Mouse (Mus musculus): Measurements from ENCODE around the gene Clcc1. TPM values are rescaled to one million over a fixed set of nuclear protein-coding genes. Genes with fewer than 3 reads are reported as not detected.

Gene Clcc1
- total and polyA plus RNA-seq, 3 experiments: 14.0 to 87.6 (median 42.9) TPM

DNA sequence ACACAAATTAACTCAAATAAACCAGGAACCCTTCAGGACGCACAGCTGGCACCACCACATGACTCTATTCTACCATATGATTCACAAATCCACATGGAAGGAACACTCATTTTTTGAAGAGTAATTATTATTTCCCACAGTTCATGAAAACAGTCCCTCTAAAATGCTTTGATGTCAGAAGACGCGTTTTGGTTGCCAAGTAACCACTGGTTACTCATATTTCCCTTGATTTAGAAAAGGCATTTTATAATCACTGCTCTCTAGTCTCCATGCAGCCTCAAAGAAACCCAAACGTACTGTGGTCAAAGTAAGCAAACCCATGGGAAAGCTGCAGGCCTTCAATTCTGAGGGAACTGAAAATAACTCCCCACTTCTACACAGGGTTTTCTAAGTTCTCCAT lies 36.3 kb downstream of the Clcc1 start:
- H3K4me1 ChIP-seq (ENCODE audit: insufficient read depth, low read depth, low read length): no peaks in the 10 kb centered on the region
- H3K4me3 ChIP-seq (ENCODE audit: low read depth, low read length): no peak overlapping the region
- H3K9me3 ChIP-seq (replicated peaks): no peaks in the 10 kb centered on the region
- ATAC-seq (ENCODE audit: extremely low read depth, insufficient number of reproducible peaks, low FRiP score, poor library complexity, severe bottlenecking) (no peak), DNase-seq (ENCODE audit: low spot score) (no peak)
- TF ChIP-seq TAL1 (conservative IDR thresholded peaks at IDR 0.05; ENCODE audit: low read depth, low read length): no peak
- TF ChIP-seq POLR2AphosphoS5 (IDR thresholded peaks at IDR 0.05; ENCODE audit: insufficient replicate concordance, low read depth, low read length): no peak
- TF ChIP-seq CTCF (IDR thresholded peaks at IDR 0.05; ENCODE audit: low read depth, low read length): no peak
- TF ChIP-seq GATA1 (IDR thresholded peaks at IDR 0.05; ENCODE audit: borderline replicate concordance, low read length): no peak
- TF ChIP-seq GATA2 (IDR thresholded peaks at IDR 0.05; ENCODE audit: borderline replicate concordance, low read depth, low read length): no peak
- no peaks in the 10 kb centered on the region for H3K27me3 ChIP-seq (ENCODE audit: insufficient read depth, low read length)
- peaks cover 53% of the 10 kb centered on the region for H3K36me3 ChIP-seq (replicated peaks)

DNA sequence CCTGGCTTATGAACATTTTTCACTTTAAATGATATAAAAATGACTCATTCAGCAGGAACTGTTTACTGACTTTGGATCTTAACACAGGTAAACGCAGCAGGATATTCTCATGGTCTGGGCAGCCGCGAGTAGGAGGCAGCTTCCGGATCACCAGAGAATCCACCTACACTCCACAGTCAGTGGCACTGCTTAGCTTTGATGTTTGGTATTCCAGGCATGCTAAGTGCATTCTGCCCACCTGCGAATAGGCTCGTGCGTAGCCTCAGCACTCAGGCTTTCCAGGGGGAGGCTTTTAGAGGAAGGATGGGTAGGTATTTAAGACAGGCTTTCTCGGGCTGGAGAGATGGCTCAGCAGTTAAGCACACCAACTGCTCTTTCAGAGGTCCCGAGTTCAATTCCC lies 40.6 kb downstream of the Clcc1 start:
- no peak for DNase-seq (ENCODE audit: low spot score)
- Histone ChIP-seq H3K27me3 (ENCODE audit: insufficient read depth, low read length) (no peaks in the 10 kb centered on the region), H3K36me3 (replicated peaks) (peaks cover 54% of the 10 kb centered on the region), H3K9me3 (replicated peaks) (no peaks in the 10 kb centered on the region), H3K4me3 (ENCODE audit: low read depth, low read length) (no peak overlapping the region), H3K4me1 (ENCODE audit: insufficient read depth, low read depth, low read length) (no peaks in the 10 kb centered on the region)
- TF ChIP-seq POLR2AphosphoS5 (IDR thresholded peaks at IDR 0.05; ENCODE audit: insufficient replicate concordance, low read depth, low read length) (no peak), GATA2 (IDR thresholded peaks at IDR 0.05; ENCODE audit: borderline replicate concordance, low read depth, low read length) (no peak)
- ATAC-seq (ENCODE audit: extremely low read depth, insufficient number of reproducible peaks, low FRiP score, poor library complexity, severe bottlenecking): no peak

DNA sequence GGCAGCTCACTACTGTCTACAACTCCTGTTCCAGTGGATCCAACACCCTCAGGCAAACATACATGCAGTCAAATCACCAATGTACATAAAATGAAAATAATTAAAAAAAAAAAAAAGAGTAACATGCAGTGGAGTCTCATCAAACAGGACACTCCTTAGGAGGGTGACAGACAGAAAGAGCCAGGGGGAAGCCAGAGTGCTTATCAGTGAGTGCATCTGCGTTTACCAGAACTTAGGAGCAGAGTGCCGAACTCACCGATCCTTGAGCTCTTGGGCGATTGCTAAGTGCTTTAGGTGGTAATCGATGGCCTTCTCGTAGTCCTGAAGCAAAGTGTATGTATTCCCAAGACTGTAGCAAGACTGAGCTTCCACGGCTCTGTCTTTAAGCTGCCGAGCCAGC lies 44.9 kb downstream of the Clcc1 start:
- ATAC-seq (ENCODE audit: extremely low read depth, insufficient number of reproducible peaks, low FRiP score, poor library complexity, severe bottlenecking) (no peak), DNase-seq (ENCODE audit: low spot score) (no peak)
- Histone ChIP-seq H3K9me3 (replicated peaks) (no peaks in the 10 kb centered on the region), H3K4me1 (ENCODE audit: insufficient read depth, low read depth, low read length) (no peaks in the 10 kb centered on the region), H3K4me3 (ENCODE audit: low read depth, low read length) (no peak overlapping the region), H3K27me3 (ENCODE audit: insufficient read depth, low read length) (no peaks in the 10 kb centered on the region), H3K36me3 (replicated peaks) (peaks cover 73% of the 10 kb centered on the region)
- TF ChIP-seq GATA1 (IDR thresholded peaks at IDR 0.05; ENCODE audit: borderline replicate concordance, low read length) (no peak), POLR2AphosphoS5 (IDR thresholded peaks at IDR 0.05; ENCODE audit: insufficient replicate concordance, low read depth, low read length) (no peak), CTCF (IDR thresholded peaks at IDR 0.05; ENCODE audit: low read depth, low read length) (no peak), GATA2 (IDR thresholded peaks at IDR 0.05; ENCODE audit: borderline replicate concordance, low read depth, low read length) (no peak), TAL1 (conservative IDR thresholded peaks at IDR 0.05; ENCODE audit: low read depth, low read length) (no peak)

DNA sequence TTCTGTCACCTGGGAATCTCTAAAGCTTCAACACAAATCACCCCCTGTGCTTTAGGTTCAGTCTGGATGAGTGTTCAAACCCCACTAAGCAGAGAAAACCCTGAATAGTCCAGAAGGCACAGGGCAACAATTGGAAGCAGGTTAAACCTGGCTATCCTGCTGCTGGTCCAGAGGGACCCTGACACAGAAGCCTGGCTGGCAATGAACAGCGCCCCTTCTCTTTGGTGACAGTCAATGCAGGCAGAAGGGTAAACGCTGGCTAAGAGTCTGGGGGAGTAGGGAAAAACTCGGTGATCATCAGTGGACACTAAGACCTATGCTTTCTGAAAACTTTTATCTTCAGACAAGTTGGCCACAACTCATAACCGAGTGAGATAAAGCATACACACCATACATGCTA lies 46.1 kb downstream of the Clcc1 start:
- peaks cover 2% of the 10 kb centered on the region; the same call in 1 of the 2 replicates for H3K4me1 ChIP-seq (ENCODE audit: insufficient read depth, low read depth, low read length)
- ATAC-seq (ENCODE audit: extremely low read depth, insufficient number of reproducible peaks, low FRiP score, poor library complexity, severe bottlenecking): no peak
- no peak for TF ChIP-seq CTCF (IDR thresholded peaks at IDR 0.05; ENCODE audit: low read depth, low read length)
- no peak for TF ChIP-seq TAL1 (conservative IDR thresholded peaks at IDR 0.05; ENCODE audit: low read depth, low read length)
- no peak for TF ChIP-seq GATA2 (IDR thresholded peaks at IDR 0.05; ENCODE audit: borderline replicate concordance, low read depth, low read length)
- TF ChIP-seq GATA1 (IDR thresholded peaks at IDR 0.05; ENCODE audit: borderline replicate concordance, low read length): no peak
- TF ChIP-seq POLR2AphosphoS5 (IDR thresholded peaks at IDR 0.05; ENCODE audit: insufficient replicate concordance, low read depth, low read length): no peak
- H3K4me3 ChIP-seq (ENCODE audit: low read depth, low read length): no peak overlapping the region
- no peaks in the 10 kb centered on the region for H3K27me3 ChIP-seq (ENCODE audit: insufficient read depth, low read length)
- H3K9me3 ChIP-seq (replicated peaks): no peaks in the 10 kb centered on the region
- DNase-seq (ENCODE audit: low spot score): no peak
- peaks cover 69% of the 10 kb centered on the region for H3K36me3 ChIP-seq (replicated peaks)

DNA sequence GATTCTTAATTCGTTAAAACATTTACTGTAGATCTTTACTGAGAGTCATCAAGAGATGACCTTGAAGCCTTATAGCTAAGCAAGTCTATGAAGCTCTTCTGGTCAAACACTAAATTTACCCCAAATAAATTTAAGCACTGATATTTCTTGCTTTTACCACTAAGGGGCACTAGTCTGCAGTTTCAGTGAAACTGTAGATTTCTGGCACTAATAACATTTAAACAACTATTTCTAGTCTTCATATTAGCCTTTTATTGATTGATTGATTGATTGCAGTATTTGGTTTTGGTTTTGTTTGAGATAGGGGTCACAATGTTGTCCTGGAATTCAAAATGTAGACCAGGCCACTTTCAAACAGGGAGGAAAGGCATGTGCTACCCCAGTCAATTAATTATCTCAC lies 47.5 kb downstream of the Clcc1 start:
- no peak for DNase-seq (ENCODE audit: low spot score)
- no peak overlapping the region for H3K4me3 ChIP-seq (ENCODE audit: low read depth, low read length)
- no peak for ATAC-seq (ENCODE audit: extremely low read depth, insufficient number of reproducible peaks, low FRiP score, poor library complexity, severe bottlenecking)
- no peaks in the 10 kb centered on the region for H3K9me3 ChIP-seq (replicated peaks)
- TF ChIP-seq GATA2 (IDR thresholded peaks at IDR 0.05; ENCODE audit: borderline replicate concordance, low read depth, low read length) (no peak), POLR2AphosphoS5 (IDR thresholded peaks at IDR 0.05; ENCODE audit: insufficient replicate concordance, low read depth, low read length) (no peak), GATA1 (IDR thresholded peaks at IDR 0.05; ENCODE audit: borderline replicate concordance, low read length) (no peak), TAL1 (conservative IDR thresholded peaks at IDR 0.05; ENCODE audit: low read depth, low read length) (no peak), CTCF (IDR thresholded peaks at IDR 0.05; ENCODE audit: low read depth, low read length) (no peak)
- peaks cover 66% of the 10 kb centered on the region for H3K36me3 ChIP-seq (replicated peaks)
- H3K4me1 ChIP-seq (ENCODE audit: insufficient read depth, low read depth, low read length): peaks cover 2% of the 10 kb centered on the region; the same call in 1 of the 2 replicates
- no peaks in the 10 kb centered on the region for H3K27me3 ChIP-seq (ENCODE audit: insufficient read depth, low read length)

DNA sequence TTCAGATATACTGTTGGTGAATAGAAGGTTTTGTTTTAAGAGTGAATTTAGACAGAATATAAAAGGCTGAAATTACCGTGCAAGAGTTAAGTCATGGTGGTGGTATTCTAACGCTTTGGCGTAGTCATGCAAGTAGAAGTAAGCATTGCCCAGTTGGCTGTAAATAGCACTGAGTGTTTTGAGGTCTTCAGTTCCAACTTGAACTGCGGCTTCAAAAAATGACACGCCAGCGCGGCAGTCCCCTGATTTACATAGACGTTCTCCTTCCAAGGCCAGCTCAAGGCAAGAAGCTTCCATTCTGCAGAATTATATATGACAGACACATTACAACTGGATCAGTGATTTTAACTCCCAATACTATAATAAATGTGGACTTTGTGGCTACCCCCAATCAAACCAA lies 49.1 kb downstream of the Clcc1 start:
- H3K4me1 ChIP-seq (ENCODE audit: insufficient read depth, low read depth, low read length): peaks cover 2% of the 10 kb centered on the region; the same call in 1 of the 2 replicates
- H3K36me3 ChIP-seq (replicated peaks): peaks cover 63% of the 10 kb centered on the region
- no peaks in the 10 kb centered on the region for H3K27me3 ChIP-seq (ENCODE audit: insufficient read depth, low read length)
- TF ChIP-seq TAL1 (conservative IDR thresholded peaks at IDR 0.05; ENCODE audit: low read depth, low read length) (no peak), GATA1 (IDR thresholded peaks at IDR 0.05; ENCODE audit: borderline replicate concordance, low read length) (no peak), POLR2AphosphoS5 (IDR thresholded peaks at IDR 0.05; ENCODE audit: insufficient replicate concordance, low read depth, low read length) (no peak), GATA2 (IDR thresholded peaks at IDR 0.05; ENCODE audit: borderline replicate concordance, low read depth, low read length) (no peak)
- ATAC-seq (ENCODE audit: extremely low read depth, insufficient number of reproducible peaks, low FRiP score, poor library complexity, severe bottlenecking): no peak
- DNase-seq (ENCODE audit: low spot score): no peak
- no peak overlapping the region for H3K4me3 ChIP-seq (ENCODE audit: low read depth, low read length)
- H3K9me3 ChIP-seq (replicated peaks): no peaks in the 10 kb centered on the region

DNA sequence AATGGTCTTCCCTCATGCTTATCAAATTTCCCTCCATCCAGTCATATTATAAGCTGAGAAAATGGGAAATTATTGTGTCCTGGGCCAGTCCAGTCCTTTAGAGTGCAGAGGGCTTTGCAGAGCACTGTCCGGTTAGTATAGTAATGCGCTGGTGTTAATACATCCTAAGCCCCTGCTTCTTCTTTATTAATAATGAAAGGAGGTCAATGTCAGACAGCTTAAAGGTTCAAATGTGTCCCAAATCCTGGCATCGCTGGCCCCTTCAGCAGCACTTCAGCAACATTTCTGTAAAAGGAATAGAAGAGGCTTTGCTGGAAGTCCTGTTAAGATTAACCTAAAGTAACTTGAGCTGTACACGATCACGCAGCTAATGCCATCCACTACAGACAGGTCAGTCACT lies 57.6 kb downstream of the Clcc1 start:
- TF ChIP-seq GATA2 (IDR thresholded peaks at IDR 0.05; ENCODE audit: borderline replicate concordance, low read depth, low read length) (no peak), TAL1 (conservative IDR thresholded peaks at IDR 0.05; ENCODE audit: low read depth, low read length) (no peak), GATA1 (IDR thresholded peaks at IDR 0.05; ENCODE audit: borderline replicate concordance, low read length) (no peak)
- H3K4me1 ChIP-seq (ENCODE audit: insufficient read depth, low read depth, low read length): peaks cover 9% of the 10 kb centered on the region
- no peaks in the 10 kb centered on the region for H3K27me3 ChIP-seq (ENCODE audit: insufficient read depth, low read length)
- ATAC-seq (ENCODE audit: extremely low read depth, insufficient number of reproducible peaks, low FRiP score, poor library complexity, severe bottlenecking) (no peak), DNase-seq (ENCODE audit: low spot score) (no peak)
- H3K36me3 ChIP-seq (replicated peaks): peaks cover 37% of the 10 kb centered on the region
- H3K4me3 ChIP-seq (ENCODE audit: low read depth, low read length): no peak overlapping the region
- H3K9me3 ChIP-seq (replicated peaks): no peaks in the 10 kb centered on the region
